Mouse (Mus musculus) heart, postnatal 0 days (tissue): ENCODE data around the gene Samd5.

Source experiments
- CTCF ChIP-seq: IDR thresholded peaks from 2 replicates; pipeline ENCODE4 v1.5.1; 2016; ENCODE audit warnings: antibody characterized with exemption, control low read depth, low read depth
- EP300 ChIP-seq: IDR thresholded peaks from 2 replicates; pipeline ENCODE4 v1.6.1; 2016; ENCODE audit warnings: antibody characterized with exemption, low read depth

DNA sequence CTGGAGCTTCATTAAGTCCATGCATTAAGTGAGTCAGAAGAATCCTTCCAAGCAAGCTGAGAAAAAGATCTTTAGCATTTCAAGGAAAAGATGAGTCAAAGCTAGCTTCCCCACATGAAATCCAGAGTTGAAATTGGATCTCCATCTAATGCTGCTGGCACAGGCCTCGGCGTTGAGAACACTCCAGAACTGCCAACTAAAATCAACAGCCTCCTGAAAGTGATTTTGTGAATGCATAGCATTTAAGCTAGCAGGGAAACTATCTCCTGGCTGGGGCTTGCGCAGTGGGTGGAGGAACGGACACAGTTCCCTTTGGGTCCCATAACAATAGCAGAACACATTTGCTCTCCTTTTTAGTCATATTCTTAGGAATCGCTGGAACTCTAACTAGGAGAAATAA, 88.7 kb downstream of the Samd5 start:
- TF ChIP-seq CTCF (no peak), EP300 (no peak)
